Mouse (Mus musculus): Measurements from ENCODE around the gene Znhit2.

Znhit2 gene

DNA sequence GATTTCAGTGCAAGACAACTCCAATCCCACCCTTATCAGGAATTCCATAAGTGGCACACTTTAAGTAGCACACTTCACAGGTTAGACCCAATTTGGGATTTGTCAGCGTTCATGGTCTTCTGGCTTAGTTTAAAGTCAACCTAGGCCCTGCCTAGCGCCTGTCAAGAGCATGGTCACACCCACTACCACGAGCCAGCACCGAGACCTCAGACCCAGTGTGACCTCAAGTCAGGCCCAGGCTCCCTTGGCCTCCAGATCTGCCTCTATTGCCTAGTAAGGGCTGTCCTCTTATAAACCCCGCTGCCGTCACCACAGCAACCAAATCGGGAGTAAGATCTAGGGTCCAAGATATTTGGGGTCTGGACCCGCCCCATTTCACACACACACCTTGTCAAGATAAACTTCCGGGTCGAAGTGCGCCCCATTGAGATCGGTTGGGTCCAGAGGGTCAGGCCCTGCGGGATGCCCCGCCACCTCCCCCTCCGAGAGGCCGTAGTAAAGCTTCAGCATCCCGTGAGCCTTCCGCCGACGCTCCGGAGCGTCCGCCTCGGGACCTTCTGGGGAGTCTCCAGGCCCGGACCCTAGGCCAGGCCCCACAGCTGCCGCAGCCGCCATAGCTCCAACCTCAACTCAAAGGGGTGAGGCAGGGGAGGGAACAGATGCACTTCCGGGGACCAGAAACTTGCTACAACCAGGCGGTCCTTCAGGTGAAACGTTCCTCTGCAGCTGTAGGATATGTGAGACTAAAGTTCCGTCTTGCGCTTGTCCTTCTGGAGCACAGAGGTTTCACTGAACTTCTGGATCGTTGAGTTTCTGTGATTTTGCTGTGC is 15.8 kb downstream of the Znhit2 start, which contains the start of gene Vps51:
Vps51 (minus strand) TSS at position 668 of the 830 bp plus-strand sequence.
- peak; percentile 80 for DNase-seq

DNA sequence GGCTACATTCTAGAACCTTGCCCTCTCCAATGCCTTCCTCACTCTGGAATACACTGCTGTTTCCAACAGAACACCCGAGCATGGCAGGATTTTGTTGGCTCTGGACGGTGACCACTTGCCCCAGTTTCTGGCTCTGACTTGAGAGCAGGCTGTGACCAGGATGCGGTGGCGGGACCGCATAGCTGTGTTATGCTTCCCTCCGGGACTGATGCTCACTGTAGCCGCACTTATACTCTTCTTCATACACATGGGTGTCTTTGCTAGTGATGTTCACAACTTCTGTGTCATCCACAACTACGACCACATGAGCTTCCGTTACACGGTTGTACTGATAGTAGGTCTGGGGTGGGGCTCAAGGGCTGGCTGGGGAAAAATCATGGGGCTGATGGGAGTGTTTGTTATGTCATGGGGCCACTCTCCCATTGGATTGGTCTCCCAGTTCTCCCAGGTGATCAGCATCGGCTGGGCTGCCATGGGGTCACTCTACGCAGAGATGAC is 19.0 kb downstream of the Znhit2 start, which contains the start of gene Tmem262:
Tmem262 (plus strand) TSS at position 51 of the 498 bp plus-strand sequence.
- DNase-seq: no peak

DNA sequence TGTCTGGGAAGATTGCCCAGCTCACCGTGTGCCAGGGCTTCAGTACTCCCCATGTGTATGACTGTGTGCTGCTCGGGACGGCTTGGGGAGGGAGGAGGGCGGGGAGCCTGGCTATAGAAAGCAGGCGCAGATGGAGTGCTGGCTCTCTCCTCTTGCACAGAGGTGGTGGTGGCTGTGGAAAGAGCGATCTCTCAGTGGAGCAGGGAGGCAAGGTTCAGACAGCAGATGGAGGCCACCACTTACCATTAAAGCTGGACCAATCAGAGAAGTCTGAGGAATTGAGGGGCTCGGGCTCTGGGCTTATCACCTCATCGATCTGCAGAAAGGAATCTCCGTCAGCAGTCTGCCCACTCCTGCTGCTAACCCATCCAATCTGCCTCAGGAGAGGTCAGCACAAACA is 21.2 kb downstream of the Znhit2 start, which contains the start of gene Gm28374:
Gm28374 (minus strand) TSS at position 101 of the 400 bp plus-strand sequence.
- DNase-seq: no peak

GRCm38 (mm10) chr19:6084478-6085248 is 23.7 kb downstream of the Znhit2 start, which contains the start of the genes Zfpl1 and Cdca5:
Gene Zfpl1 (minus strand): TSS chr19:6084956.
Gene Cdca5 (plus strand): TSS chr19:6084983.
- DNase-seq: peak; percentile 96

- DNase-seq: peak; percentile 85
These were observed 24.5 kb downstream of the Znhit2 start for GRCm38 (mm10) chr19:6085417-6085879.

- no peak for DNase-seq
These were observed 27.8 kb downstream of the Znhit2 start for GRCm38 (mm10) chr19:6088841-6089240.

DNA sequence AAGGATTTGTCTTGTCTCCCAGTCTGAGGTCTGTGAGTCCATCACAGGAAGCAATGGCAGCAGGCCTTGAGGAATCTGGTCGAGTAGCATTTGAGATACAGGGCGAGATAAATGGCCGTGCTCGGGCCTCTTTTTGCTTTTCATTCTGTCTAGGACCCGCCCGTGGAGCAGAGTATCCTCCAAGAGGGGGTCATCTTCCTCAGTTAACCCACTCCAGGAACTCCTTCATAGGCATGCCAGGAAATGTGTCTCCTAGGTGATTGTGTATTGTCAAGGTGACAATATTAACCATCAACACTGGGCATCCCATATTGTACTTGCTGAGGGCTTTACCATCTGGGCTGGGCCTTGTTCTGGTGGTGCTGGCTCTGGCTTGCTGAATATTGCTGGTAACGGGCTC is 33.1 kb downstream of the Znhit2 start, which contains the start of gene AC131692.1:
AC131692.1 (plus strand) TSS at position 301 of the 400 bp plus-strand sequence.
- DNase-seq: no peak

DNA sequence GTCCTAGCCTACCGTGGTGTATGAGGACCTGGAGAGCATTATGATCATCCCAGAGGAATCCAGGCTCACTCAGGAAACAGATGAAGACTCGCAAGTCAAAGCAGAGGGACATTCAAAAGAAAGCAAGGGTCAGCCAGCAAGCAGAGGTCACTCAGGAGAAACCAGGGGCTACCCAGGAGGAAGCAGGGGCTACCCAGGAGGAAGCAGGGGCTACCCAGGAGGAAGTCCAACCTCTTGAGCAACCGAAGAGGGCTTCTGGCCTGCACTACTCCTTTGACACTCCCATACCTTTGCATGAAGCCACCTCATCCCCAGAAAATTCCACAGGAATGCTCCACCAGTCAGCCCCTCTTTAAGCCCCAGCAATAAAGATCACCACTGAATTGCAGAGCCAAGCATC is 36.9 kb downstream of the Znhit2 start:
- DNase-seq: no peak

GRCm38 (mm10) chr19:6101186-6101585 is 40.2 kb downstream of the Znhit2 start:
- DNase-seq: no peak

GRCm38 (mm10) chr19:6102169-6102853 is 41.3 kb downstream of the Znhit2 start:
- DNase-seq: peak; percentile 63

DNA sequence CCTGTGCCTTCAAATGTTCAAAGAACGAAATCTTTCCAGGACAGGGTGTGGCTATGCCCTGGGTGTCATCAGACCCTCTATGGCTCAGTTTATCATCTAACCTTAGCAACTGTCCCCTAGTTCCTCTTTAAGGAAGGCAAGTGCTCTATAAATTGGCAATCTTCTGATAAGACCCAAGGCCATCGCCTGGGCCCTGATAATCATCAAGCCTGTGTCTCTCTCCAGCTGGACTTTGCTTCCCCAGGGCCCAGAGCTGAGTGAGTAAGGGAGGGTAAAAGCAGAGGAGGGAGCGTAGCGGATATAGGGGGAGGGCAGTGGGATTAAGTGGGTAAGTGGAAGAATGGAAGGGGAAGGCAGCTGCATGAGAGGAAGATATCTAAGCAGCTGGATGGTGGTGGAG is 43.5 kb downstream of the Znhit2 start:
- DNase-seq: no peak

- no peak for DNase-seq
These were observed 44.6 kb downstream of the Znhit2 start, which contains the start of gene Naaladl1 for GRCm38 (mm10) chr19:6105586-6105985. Gene Naaladl1 (plus strand): TSS chr19:6105782.
